Mouse (Mus musculus) macrophage (primary cell): ENCODE results near the gene Cmip. TPM values are rescaled to one million over a fixed set of nuclear protein-coding genes. Genes with fewer than 3 reads are reported as not detected.

Source experiments
- H3K27ac ChIP-seq: fragments of 350-480 bp; formaldehyde crosslinking; 2 replicates; pipeline ENCODE4 v1.9.0; 2021
- H3K36me3 ChIP-seq: fragments of 350-480 bp; formaldehyde crosslinking; 2 replicates; pipeline ENCODE4 v1.9.0; 2021; ENCODE audit errors: inconsistent target
- H3K4me3 ChIP-seq: fragments of 350-480 bp; formaldehyde crosslinking; 2 replicates; pipeline ENCODE4 v1.9.0; 2021; ENCODE audit errors: inconsistent target
- H3K79me2 ChIP-seq: fragments of 350-480 bp; formaldehyde crosslinking; 2 replicates; pipeline ENCODE4 v1.9.0; 2021; ENCODE audit errors: inconsistent target
- WGBS: methylation state at CpG from one replicate; pipeline ENCODE4 v1.1.7; 2026; ENCODE audit warnings: inconsistent platforms; ENCODE audit not compliant: missing documents; 5-methylcytosine and 5-hydroxymethylcytosine counted together
- polyA plus RNA-seq: library from polyadenylated mRNA; stranded (reverse); fragments of 250-400 nt; gene quantifications from 3 replicates; pipeline ENCODE4 v1.2.4, GENCODE M21; 2018; ENCODE audit warnings: inconsistent platforms

Cmip gene
- polyA plus RNA-seq, 1 experiment from 2014 or later: 47.6 TPM

- H3K79me2 ChIP-seq: peaks cover 100% of the 10 kb centered on the region
- H3K27ac ChIP-seq: no peak overlapping the region
- H3K36me3 ChIP-seq: no peaks in the 10 kb centered on the region
- 72% methylated on average over 10 of the region's 10 CpGs for WGBS
- H3K4me3 ChIP-seq: no peak overlapping the region
Measured at GRCm38 (mm10) chr8:117334058-117334747, 77.3 kb downstream of the Cmip start.

DNA sequence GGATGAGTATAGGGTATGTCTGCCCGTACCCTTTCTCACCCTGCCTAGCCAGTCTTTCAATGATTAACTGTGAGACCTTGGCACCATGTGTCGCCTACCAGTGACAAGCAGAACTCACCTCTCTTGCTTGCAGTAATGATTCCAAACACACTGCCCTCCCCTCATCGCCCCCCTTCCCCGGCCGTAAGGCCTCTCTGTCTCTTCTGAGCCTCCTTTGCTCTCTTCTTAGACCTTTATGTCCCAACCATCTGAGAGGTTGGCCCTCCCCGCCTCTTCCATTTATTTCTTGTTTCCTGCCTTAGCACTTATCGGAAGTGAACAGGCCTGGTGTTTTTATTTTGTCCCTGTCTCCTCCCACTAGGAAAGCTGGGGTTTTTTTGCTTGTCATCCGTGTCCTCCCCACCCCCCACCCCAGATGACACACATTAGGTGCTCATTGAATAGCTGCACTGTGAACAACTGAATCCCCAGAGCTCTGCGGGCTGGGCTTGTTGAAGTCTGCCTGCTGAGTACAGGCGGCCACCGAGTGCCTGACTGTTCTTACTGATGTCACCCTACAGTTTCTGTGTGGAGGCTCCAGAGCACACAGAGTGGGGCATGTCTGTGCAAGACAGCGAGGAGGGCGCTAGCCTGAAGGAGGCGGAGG is 78.0 kb downstream of the Cmip start:
- Histone ChIP-seq H3K27ac (no peak overlapping the region), H3K36me3 (no peaks in the 10 kb centered on the region), H3K4me3 (no peak overlapping the region), H3K79me2 (peaks cover 100% of the 10 kb centered on the region)
- WGBS: 74% methylated on average over 14 of the region's 14 CpGs

DNA sequence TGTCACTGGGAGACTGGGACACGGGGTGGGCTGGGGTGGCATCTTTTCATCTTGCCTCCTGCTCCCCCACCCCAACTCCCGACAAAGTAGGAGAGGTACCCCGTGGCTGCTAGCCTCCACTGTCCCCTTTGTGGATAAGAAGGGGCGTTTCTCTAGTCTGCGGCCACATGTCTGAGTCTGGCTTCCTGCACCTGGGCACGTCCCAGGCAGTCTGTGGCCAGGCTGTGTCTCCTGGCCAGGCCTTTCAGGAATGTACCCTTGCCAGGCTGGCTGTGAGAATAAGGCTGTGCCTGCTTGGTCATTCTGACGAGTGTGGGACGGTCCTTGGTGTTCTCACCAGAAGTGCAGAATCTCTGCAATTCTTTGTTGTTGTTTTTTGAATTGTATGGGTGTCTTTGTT is 78.6 kb downstream of the Cmip start:
- 66% methylated on average over 7 of the region's 8 CpGs for WGBS
- Histone ChIP-seq H3K36me3 (no peaks in the 10 kb centered on the region), H3K4me3 (no peak overlapping the region), H3K79me2 (peaks cover 98% of the 10 kb centered on the region), H3K27ac (no peak overlapping the region)

DNA sequence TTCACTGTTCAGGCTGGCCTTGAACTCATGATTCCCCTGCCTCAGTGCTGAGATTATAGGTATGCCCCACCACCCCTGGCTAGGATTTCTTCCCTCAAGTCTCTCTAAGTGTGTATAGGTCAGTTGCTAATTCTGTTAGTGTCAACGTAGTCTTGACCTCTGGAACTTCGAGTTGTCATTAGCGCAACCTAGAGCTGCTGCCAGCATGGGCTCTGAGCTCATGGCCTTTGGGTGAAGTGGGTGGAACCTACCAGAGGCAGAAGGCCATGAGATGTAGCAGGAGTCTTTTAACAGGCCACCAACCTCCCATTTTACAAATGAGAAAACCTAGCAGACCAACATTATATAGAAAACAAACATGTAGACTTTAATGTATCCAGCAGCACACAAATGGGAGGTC is 80.3 kb downstream of the Cmip start:
- Histone ChIP-seq H3K27ac (no peak overlapping the region), H3K36me3 (no peaks in the 10 kb centered on the region), H3K79me2 (peaks cover 98% of the 10 kb centered on the region), H3K4me3 (no peak overlapping the region)
- WGBS: 89% methylated on average over 3 of the region's 3 CpGs

- peaks cover 98% of the 10 kb centered on the region for H3K79me2 ChIP-seq
- no peak overlapping the region for H3K27ac ChIP-seq
- no peak overlapping the region for H3K4me3 ChIP-seq
- H3K36me3 ChIP-seq: no peaks in the 10 kb centered on the region
- 11% methylated on average over 2 of the region's 2 CpGs for WGBS
Measured at GRCm38 (mm10) chr8:117338678-117339077, 81.8 kb downstream of the Cmip start.

DNA sequence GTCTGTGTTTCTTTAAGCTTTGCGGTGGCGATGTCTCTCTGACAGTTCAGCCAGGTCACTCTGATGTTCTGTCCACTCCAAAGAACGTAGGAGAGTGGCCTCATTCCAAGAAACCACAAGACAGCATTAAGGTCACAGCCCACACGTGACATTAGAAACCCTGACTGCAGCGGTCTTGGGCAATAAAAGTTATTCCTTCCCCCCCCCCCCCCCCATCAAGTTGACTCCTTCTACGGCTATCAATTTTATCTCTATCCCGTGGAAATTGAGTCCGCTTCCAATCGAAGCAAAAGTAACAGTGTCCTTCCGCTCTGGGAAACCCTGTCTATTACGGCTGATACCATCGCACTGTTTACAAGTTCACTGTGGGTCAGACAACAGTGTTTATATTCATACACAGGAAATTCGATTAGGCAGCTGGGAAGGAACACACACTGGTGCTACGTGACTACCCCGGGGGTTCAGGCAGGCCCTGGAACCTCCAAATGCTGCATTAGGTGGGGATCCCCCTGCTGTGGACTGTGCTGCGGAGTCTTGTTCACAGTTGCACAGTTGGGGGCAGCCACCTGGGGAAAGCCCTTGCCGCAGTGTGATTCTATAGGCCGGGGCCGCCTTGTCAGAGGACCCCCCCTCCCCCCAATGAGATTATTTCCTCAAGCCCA is 82.6 kb downstream of the Cmip start:
- no peaks in the 10 kb centered on the region for H3K36me3 ChIP-seq
- H3K79me2 ChIP-seq: peaks cover 98% of the 10 kb centered on the region
- peak overlapping the region; percentile 25; the same call in 1 of the 2 replicates for H3K27ac ChIP-seq
- 66% methylated on average over 19 of the region's 19 CpGs for WGBS
- no peak overlapping the region for H3K4me3 ChIP-seq

DNA sequence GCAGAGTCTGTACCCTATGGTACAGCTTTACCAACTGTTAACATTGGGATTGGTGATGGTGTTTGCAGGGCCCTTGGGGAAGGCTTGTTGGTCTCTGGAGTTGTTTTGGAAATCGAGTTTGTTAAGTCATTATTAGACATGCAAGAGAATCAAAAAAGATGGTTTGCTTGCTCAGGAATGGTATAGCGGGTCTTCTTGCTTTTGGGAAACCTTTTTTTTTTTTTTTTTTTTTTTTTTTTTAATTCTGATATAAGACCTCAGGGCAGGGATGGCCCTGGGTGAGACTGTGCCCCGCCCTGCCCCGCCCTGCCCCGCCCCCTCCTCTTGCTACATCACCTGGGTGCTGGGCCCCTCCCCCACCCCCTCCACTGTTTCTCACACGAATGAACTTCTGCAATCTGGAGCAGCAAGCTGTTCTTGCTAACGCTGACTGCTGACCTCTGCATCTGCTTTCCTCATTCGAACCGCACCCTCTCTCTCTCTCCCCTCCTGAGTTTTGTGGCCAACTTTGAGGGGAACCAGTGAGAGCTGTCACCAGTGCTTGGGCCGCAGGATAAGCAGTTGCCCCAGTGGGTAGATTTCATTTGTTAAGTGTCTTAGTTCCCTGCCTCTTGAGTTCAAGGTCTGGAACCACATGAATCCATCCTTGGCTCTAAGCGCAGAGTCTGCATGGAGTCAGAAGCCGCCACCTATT is 83.2 kb downstream of the Cmip start:
- Histone ChIP-seq H3K27ac (peak overlapping the region; percentile 49), H3K79me2 (peaks cover 98% of the 10 kb centered on the region), H3K36me3 (no peaks in the 10 kb centered on the region), H3K4me3 (no peak overlapping the region)
- WGBS: 10% methylated on average over 8 of the region's 12 CpGs

DNA sequence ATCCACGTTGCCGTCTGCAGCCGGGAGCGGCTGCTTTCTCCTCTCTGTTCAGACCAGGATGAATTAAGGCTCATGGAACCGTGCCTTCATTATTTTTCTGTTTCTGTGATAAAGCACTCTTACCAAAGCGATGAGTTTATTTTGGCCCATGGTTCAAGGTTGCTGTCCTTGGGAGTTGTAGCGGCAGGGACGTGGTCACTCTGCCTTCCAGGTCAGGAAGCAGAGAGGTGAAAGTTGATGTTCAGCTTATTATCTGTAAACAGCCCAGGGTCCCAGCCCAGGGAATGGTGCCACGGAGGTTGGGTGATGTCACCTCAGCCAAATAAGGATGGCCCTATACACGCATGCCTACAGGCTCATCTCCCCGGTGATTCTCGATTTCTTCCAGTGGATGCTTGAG is 83.9 kb downstream of the Cmip start:
- WGBS: 95% methylated on average over 11 of the region's 12 CpGs
- peak overlapping the region; percentile 49 for H3K27ac ChIP-seq
- H3K4me3 ChIP-seq: no peak overlapping the region
- peaks cover 98% of the 10 kb centered on the region for H3K79me2 ChIP-seq
- H3K36me3 ChIP-seq: no peaks in the 10 kb centered on the region

- Histone ChIP-seq H3K4me3 (peak overlapping the region; percentile 1; the same call in 1 of the 2 replicates), H3K27ac (peak overlapping the region; percentile 86), H3K79me2 (peaks cover 98% of the 10 kb centered on the region), H3K36me3 (no peaks in the 10 kb centered on the region)
- 14% methylated on average over 7 of the region's 8 CpGs for WGBS
Measured at GRCm38 (mm10) chr8:117342735-117343385, 86.0 kb downstream of the Cmip start.

DNA sequence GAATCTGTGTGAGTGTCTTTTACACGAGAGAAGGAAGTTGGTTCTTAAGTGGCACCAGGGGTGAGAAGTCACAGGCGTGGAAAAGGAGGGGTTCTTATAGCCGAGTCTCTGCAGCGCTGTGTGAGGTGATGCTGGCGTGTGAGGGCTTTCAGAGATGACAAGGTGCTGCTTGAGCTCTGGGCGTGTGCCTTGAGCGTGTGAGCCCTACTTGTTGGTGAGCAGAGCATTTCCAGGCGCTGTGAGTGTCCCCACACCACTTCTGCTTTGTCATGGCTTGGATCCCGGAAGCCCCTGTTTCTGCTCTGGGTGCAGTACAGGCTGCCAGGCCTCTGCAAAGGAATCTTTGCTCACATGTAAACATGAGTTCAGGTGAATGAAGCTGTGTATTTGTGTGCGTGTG is 86.6 kb downstream of the Cmip start:
- 0% methylated on average over 10 of the region's 10 CpGs for WGBS
- peak overlapping the region; percentile 86 for H3K27ac ChIP-seq
- H3K79me2 ChIP-seq: peaks cover 98% of the 10 kb centered on the region
- peak overlapping the region; percentile 1; the same call in 1 of the 2 replicates for H3K4me3 ChIP-seq
- no peaks in the 10 kb centered on the region for H3K36me3 ChIP-seq

GRCm38 (mm10) chr8:117344899-117345298 is 88.0 kb downstream of the Cmip start:
- H3K4me3 ChIP-seq: no peak overlapping the region
- no peak overlapping the region for H3K27ac ChIP-seq
- peaks cover 98% of the 10 kb centered on the region for H3K79me2 ChIP-seq
- 58% methylated on average over 11 of the region's 11 CpGs for WGBS
- no peaks in the 10 kb centered on the region for H3K36me3 ChIP-seq

GRCm38 (mm10) chr8:117345376-117345775 is 88.5 kb downstream of the Cmip start:
- Histone ChIP-seq H3K36me3 (no peaks in the 10 kb centered on the region), H3K27ac (no peak overlapping the region), H3K4me3 (no peak overlapping the region), H3K79me2 (peaks cover 100% of the 10 kb centered on the region)
- WGBS: 53% methylated on average over 11 of the region's 11 CpGs

- no peaks in the 10 kb centered on the region for H3K36me3 ChIP-seq
- no peak overlapping the region for H3K27ac ChIP-seq
- peaks cover 100% of the 10 kb centered on the region for H3K79me2 ChIP-seq
- no peak overlapping the region for H3K4me3 ChIP-seq
- 95% methylated on average over 4 of the region's 4 CpGs for WGBS
Measured at GRCm38 (mm10) chr8:117347556-117347955, 90.7 kb downstream of the Cmip start.

DNA sequence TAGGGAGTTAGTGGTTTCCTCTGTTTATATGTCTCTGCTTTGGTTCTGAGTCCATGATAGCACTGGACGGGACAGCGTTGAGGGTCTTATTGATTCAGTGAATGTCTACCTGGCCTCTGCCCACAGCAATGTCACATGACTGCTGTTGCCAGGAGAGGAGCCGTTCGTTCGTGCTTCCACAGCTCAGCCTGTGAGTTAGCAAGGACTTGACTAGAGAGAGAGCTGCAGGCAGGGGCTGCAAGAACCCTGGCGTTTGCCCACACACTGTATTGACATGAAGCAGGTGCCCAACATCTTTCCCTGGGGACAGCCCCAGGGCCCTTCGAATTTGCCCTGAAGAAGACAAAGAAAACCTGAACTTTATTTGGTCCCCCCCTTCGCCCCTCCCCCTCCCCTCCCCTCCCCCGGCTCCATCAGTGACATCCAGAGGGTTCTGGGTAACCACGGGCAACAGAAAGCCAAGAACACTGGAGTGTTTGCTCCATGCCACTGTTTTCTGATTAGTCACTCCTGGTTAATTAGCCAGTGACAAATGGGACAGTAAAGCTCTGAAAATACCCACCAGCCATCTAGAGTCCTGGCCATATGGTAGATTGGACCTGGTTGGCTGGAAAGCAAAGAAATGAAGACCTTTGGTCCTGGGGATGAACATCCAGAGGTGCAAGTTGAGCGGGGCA is 92.0 kb downstream of the Cmip start:
- H3K79me2 ChIP-seq: peaks cover 100% of the 10 kb centered on the region
- WGBS: 86% methylated on average over 8 of the region's 11 CpGs

More for the DNA sequence above, 92.0 kb downstream of the Cmip start:
- no peak overlapping the region for H3K27ac ChIP-seq
- H3K36me3 ChIP-seq: no peaks in the 10 kb centered on the region
- no peak overlapping the region for H3K4me3 ChIP-seq
